In the genomic region with DNA sequence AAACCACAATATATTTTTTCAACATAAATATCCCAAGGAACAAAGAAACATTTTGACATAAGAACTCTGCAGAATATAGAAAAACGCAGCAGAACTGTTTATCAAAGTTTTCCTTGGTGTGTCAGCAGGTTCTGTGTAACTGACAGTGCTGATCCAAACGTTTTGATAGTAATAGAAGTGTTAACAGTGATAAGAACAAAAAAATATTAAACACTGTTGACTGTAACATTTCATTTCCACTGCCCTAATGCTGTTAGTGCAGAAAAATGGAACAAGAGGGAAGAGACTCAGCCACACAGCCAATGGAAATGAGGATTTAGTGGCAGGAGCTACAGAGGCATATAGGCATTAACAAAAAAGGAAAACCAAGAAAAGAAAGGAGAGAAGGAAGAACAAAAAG, we compare ENCODE assay signal across 21 mouse cellular contexts.
DNase-seq lines count a peak whose midpoint lies in the region; ATAC-seq and TF ChIP-seq lines count a peak whose summit lies in the region.
"Had no signal": no experiment of that assay in that cellular context is flagged by ENCODE, and none has a peak within 500 bp of the region (broad histone marks: within the 10 kb centered on the region; RNA-seq: fewer than 3 reads in every experiment).

No protein-coding gene starts in this region.

- no peaks in the 10 kb centered on the region for H3K36me3 ChIP-seq in liver, embryonic 12.5 days
- no peaks in the 10 kb centered on the region for H3K36me3 ChIP-seq in liver, postnatal 0 days (replicated peaks; ENCODE audit: insufficient read depth, low read length)
- H3K36me3 ChIP-seq in midbrain, embryonic 14.5 days (ENCODE audit: control insufficient read depth, insufficient read depth, low read length) = no peaks in the 10 kb centered on the region
- H3K36me3 ChIP-seq in midbrain, embryonic 16.5 days (ENCODE audit: control insufficient read depth, insufficient read depth, low read length) = no peaks in the 10 kb centered on the region
- no peaks in the 10 kb centered on the region for H3K36me3 ChIP-seq in liver, embryonic 14.5 days (replicated peaks; ENCODE audit: control insufficient read depth, insufficient read depth, low read depth)
- H3K36me3 ChIP-seq in kidney, adult 2 months (ENCODE audit: control insufficient read depth, insufficient read depth, low read length) = no peaks in the 10 kb centered on the region
- no peaks in the 10 kb centered on the region for H3K36me3 ChIP-seq in neural tube, embryonic 15.5 days
- H3K36me3 ChIP-seq: embryonic facial prominence, embryonic 10.5 days; forebrain, embryonic 10.5 days; heart, embryonic 15.5 days; hindbrain, embryonic 13.5 days had no signal

- no peak; the same call in 1 of the 2 replicates for TF ChIP-seq EP300 in liver, postnatal 0 days (IDR thresholded peaks at IDR 0.05; ENCODE audit: low read depth)
- TF ChIP-seq EP300 in liver, embryonic 14.5 days (IDR thresholded peaks at IDR 0.05; ENCODE audit: low read depth) = peak; percentile 57

- H3K4me1 ChIP-seq in liver, embryonic 12.5 days = peaks cover 3% of the 10 kb centered on the region; the same call in 1 of the 2 replicates
- H3K4me1 ChIP-seq in liver, postnatal 0 days (ENCODE audit: insufficient read depth) = no peaks in the 10 kb centered on the region
- H3K4me1 ChIP-seq in midbrain, embryonic 14.5 days (ENCODE audit: control insufficient read depth, insufficient read depth, low read length) = no peaks in the 10 kb centered on the region
- no peaks in the 10 kb centered on the region; the same call in 1 of the 2 replicates for H3K4me1 ChIP-seq in midbrain, embryonic 16.5 days (ENCODE audit: control insufficient read depth, insufficient read depth, low read length)
- peaks cover 0 to 2% of the 10 kb centered on the region in 2 experiments; a peak in 1 of 4 replicates for H3K4me1 ChIP-seq in liver, embryonic 14.5 days (replicated peaks; ENCODE audit: control insufficient read depth in 2 of 2, insufficient read depth in 2 of 2, low read length in 1 of 2)
- no peaks in the 10 kb centered on the region for H3K4me1 ChIP-seq in kidney, adult 2 months (ENCODE audit: control insufficient read depth, insufficient read depth, low read length)
- H3K4me1 ChIP-seq in neural tube, embryonic 15.5 days = no peaks in the 10 kb centered on the region
- H3K4me1 ChIP-seq: heart, embryonic 15.5 days; hindbrain, embryonic 13.5 days had no signal

- WGBS in liver, embryonic 12.5 days (ENCODE audit: insufficient replicate concordance) = 7% methylated on average over 2 of the region's 2 CpGs
- WGBS in liver, postnatal 0 days (ENCODE audit: insufficient replicate concordance) = 29% methylated on average over 2 of the region's 2 CpGs
- 8% methylated on average over 2 of the region's 2 CpGs for WGBS in midbrain, embryonic 14.5 days
- WGBS in midbrain, embryonic 16.5 days = 10% methylated on average over 2 of the region's 2 CpGs
- WGBS in liver, embryonic 14.5 days (ENCODE audit: insufficient replicate concordance) = 7% methylated on average over 2 of the region's 2 CpGs
- 34% methylated on average over 2 of the region's 2 CpGs for WGBS in kidney, adult 2 months
- 41% methylated on average over 2 of the region's 2 CpGs for WGBS in neural tube, embryonic 15.5 days

- no peak overlapping the region for H3K4me3 ChIP-seq in liver, embryonic 12.5 days
- no peak overlapping the region for H3K4me3 ChIP-seq in liver, postnatal 0 days (ENCODE audit: low read depth, low read length)
- H3K4me3 ChIP-seq in midbrain, embryonic 14.5 days (replicated peaks; ENCODE audit: low read depth, low read length) = no peak overlapping the region
- H3K4me3 ChIP-seq in midbrain, embryonic 16.5 days (ENCODE audit: low read depth, low read length) = no peak overlapping the region
- no peak overlapping the region for H3K4me3 ChIP-seq in liver, embryonic 14.5 days (ENCODE audit: insufficient read depth in 1 of 2, low read depth in 2 of 2, low read length in 2 of 2)
- no peak overlapping the region for H3K4me3 ChIP-seq in kidney, adult 2 months (ENCODE audit: insufficient read depth, low read depth, low read length)
- H3K4me3 ChIP-seq in neural tube, embryonic 15.5 days (replicated peaks) = no peak overlapping the region
- H3K4me3 ChIP-seq: embryonic facial prominence, embryonic 10.5 days; forebrain, embryonic 10.5 days; heart, adult 2 months; heart, embryonic 15.5 days; hindbrain, embryonic 13.5 days had no signal

- ATAC-seq in liver, embryonic 12.5 days = peak; percentile 61; the same call in 1 of the 2 replicates
- no peak for ATAC-seq in liver, postnatal 0 days
- no peak for ATAC-seq in midbrain, embryonic 14.5 days (ENCODE audit: low FRiP score, low TSS enrichment)
- ATAC-seq in midbrain, embryonic 16.5 days = no peak
- peak; percentile 58; the same call in 1 of the 2 replicates for ATAC-seq in liver, embryonic 14.5 days (ENCODE audit: insufficient read depth)
- ATAC-seq in neural tube, embryonic 15.5 days (ENCODE audit: low FRiP score) = no peak
- ATAC-seq: forebrain, embryonic 14.5 days had no signal

- TF ChIP-seq POLR2A in kidney, adult 2 months (IDR thresholded peaks at IDR 0.05; ENCODE audit: low read depth, low read length) = no peak

- no peak overlapping the region for H3K27ac ChIP-seq in liver, embryonic 12.5 days
- H3K27ac ChIP-seq in liver, postnatal 0 days (ENCODE audit: low read depth) = no peak overlapping the region
- no peak overlapping the region for H3K27ac ChIP-seq in midbrain, embryonic 14.5 days (replicated peaks; ENCODE audit: low read depth, low read length)
- no peak overlapping the region for H3K27ac ChIP-seq in midbrain, embryonic 16.5 days (ENCODE audit: low read length)
- no peak overlapping the region for H3K27ac ChIP-seq in liver, embryonic 14.5 days
- H3K27ac ChIP-seq in kidney, adult 2 months (ENCODE audit: insufficient read depth, low read depth, low read length) = no peak overlapping the region
- no peak overlapping the region for H3K27ac ChIP-seq in neural tube, embryonic 15.5 days (replicated peaks)
- H3K27ac ChIP-seq: embryonic facial prominence, embryonic 10.5 days; forebrain, embryonic 10.5 days; heart, adult 2 months; heart, embryonic 15.5 days; hindbrain, embryonic 13.5 days had no signal

- no peaks in the 10 kb centered on the region for H3K27me3 ChIP-seq in liver, embryonic 12.5 days (replicated peaks)
- no peaks in the 10 kb centered on the region for H3K27me3 ChIP-seq in liver, postnatal 0 days (ENCODE audit: insufficient read depth, low read length)
- no peaks in the 10 kb centered on the region for H3K27me3 ChIP-seq in midbrain, embryonic 14.5 days (ENCODE audit: control insufficient read depth, insufficient read depth, low read length)
- H3K27me3 ChIP-seq in midbrain, embryonic 16.5 days (ENCODE audit: control insufficient read depth, insufficient read depth, low read depth, low read length) = no peaks in the 10 kb centered on the region
- H3K27me3 ChIP-seq in liver, embryonic 14.5 days (ENCODE audit: control insufficient read depth, insufficient read depth, low read length) = no peaks in the 10 kb centered on the region
- H3K27me3 ChIP-seq in kidney, adult 2 months (replicated peaks; ENCODE audit: control insufficient read depth, insufficient read depth, low read length) = no peaks in the 10 kb centered on the region
- H3K27me3 ChIP-seq in neural tube, embryonic 15.5 days (replicated peaks) = no peaks in the 10 kb centered on the region
- H3K27me3 ChIP-seq: heart, embryonic 15.5 days; hindbrain, embryonic 13.5 days had no signal

- H3K9ac ChIP-seq in liver, embryonic 12.5 days = no peak overlapping the region
- H3K9ac ChIP-seq in liver, postnatal 0 days (replicated peaks) = no peak overlapping the region
- H3K9ac ChIP-seq in midbrain, embryonic 14.5 days (replicated peaks; ENCODE audit: low read length) = no peak overlapping the region
- H3K9ac ChIP-seq in midbrain, embryonic 16.5 days (ENCODE audit: low read depth, low read length) = no peak overlapping the region
- no peak overlapping the region for H3K9ac ChIP-seq in liver, embryonic 14.5 days (replicated peaks)
- H3K9ac ChIP-seq in neural tube, embryonic 15.5 days (replicated peaks) = no peak overlapping the region
- H3K9ac ChIP-seq: heart, embryonic 15.5 days; hindbrain, embryonic 13.5 days had no signal

- H3K4me2 ChIP-seq in liver, embryonic 12.5 days = no peak overlapping the region
- no peak overlapping the region for H3K4me2 ChIP-seq in liver, postnatal 0 days (ENCODE audit: low read depth, low read length)
- no peak overlapping the region for H3K4me2 ChIP-seq in midbrain, embryonic 14.5 days (ENCODE audit: low read length)
- no peak overlapping the region for H3K4me2 ChIP-seq in midbrain, embryonic 16.5 days (ENCODE audit: low read length)
- no peak overlapping the region for H3K4me2 ChIP-seq in liver, embryonic 14.5 days (ENCODE audit: low read depth)
- H3K4me2 ChIP-seq in neural tube, embryonic 15.5 days = no peak overlapping the region
- H3K4me2 ChIP-seq: heart, embryonic 11.5 days; heart, embryonic 15.5 days; hindbrain, embryonic 13.5 days had no signal

- no peak for TF ChIP-seq CTCF in liver, postnatal 0 days (IDR thresholded peaks at IDR 0.05; ENCODE audit: low read depth)
- TF ChIP-seq CTCF in liver, embryonic 14.5 days (IDR thresholded peaks at IDR 0.05; ENCODE audit: low read depth) = no peak
- no peak for TF ChIP-seq CTCF in kidney, adult 2 months (conservative IDR thresholded peaks at IDR 0.05; ENCODE audit: insufficient read depth, insufficient read length, low read depth, low read length)

- no peaks in the 10 kb centered on the region for H3K9me3 ChIP-seq in liver, embryonic 12.5 days (replicated peaks)
- no peaks in the 10 kb centered on the region for H3K9me3 ChIP-seq in liver, postnatal 0 days (ENCODE audit: low read length)
- no peaks in the 10 kb centered on the region for H3K9me3 ChIP-seq in midbrain, embryonic 14.5 days (ENCODE audit: control insufficient read depth, low read length)
- H3K9me3 ChIP-seq in midbrain, embryonic 16.5 days (replicated peaks; ENCODE audit: control insufficient read depth, low read length, poor library complexity, severe bottlenecking) = no peaks in the 10 kb centered on the region
- no peaks in the 10 kb centered on the region for H3K9me3 ChIP-seq in liver, embryonic 14.5 days (ENCODE audit: control insufficient read depth, low read length)
- no peaks in the 10 kb centered on the region for H3K9me3 ChIP-seq in neural tube, embryonic 15.5 days (replicated peaks)
- H3K9me3 ChIP-seq: embryonic facial prominence, embryonic 10.5 days; forebrain, embryonic 10.5 days; heart, embryonic 15.5 days; hindbrain, embryonic 13.5 days had no signal

- no peak for DNase-seq in liver, postnatal 0 days
- DNase-seq in midbrain, embryonic 14.5 days = peak; percentile 12
- DNase-seq in liver, embryonic 14.5 days (ENCODE audit: low read depth in 3 of 3, low spot score in 3 of 3) = no peak
- DNase-seq in ovary, postnatal 10 days (ENCODE audit: low spot score) = no peak
- no peak for DNase-seq in kidney, adult 2 months
- DNase-seq: adrenal gland, adult 2 months; adrenal gland, postnatal 25 days; cerebellum, adult 2 months; cerebellum, postnatal 10 days; gastrocnemius, postnatal 10 days; heart, adult 2 months; heart, postnatal 14 days had no signal

Comparison
In these comparisons a context has a peak if more than half of its experiments do, and no peak if none do; other contexts are left out.
1. ATAC-seq: peak in liver, embryonic 12.5 days (single experiment) and liver, embryonic 14.5 days (single experiment); none in liver, postnatal 0 days (single experiment), midbrain, embryonic 14.5 days (single experiment), midbrain, embryonic 16.5 days (single experiment) and neural tube, embryonic 15.5 days (single experiment).